Mouse (Mus musculus): Measurements from ENCODE around the gene Plekha7. TPM values are rescaled to one million over a fixed set of nuclear protein-coding genes. Genes with fewer than 3 reads are reported as not detected.

The Plekha7 gene
- polyA plus RNA-seq, 1 experiment = 4.8 TPM

- H3K27ac ChIP-seq (ENCODE audit: control insufficient read depth, insufficient read depth, low read depth, low read length, poor library complexity) = no peak overlapping the region
- no peak for TF ChIP-seq CTCF (IDR thresholded peaks at IDR 0.05; ENCODE audit: control insufficient read depth, insufficient read depth, low read length)
- H3K4me1 ChIP-seq (ENCODE audit: control insufficient read depth, insufficient read depth, low read length) = no peaks in the 10 kb centered on the region
- no peak overlapping the region for H3K4me3 ChIP-seq (replicated peaks; ENCODE audit: control insufficient read depth, low read depth, low read length)
- 86% methylated on average over 12 of the region's 12 CpGs for WGBS
Measured at GRCm38 (mm10) chr7:116220103-116220707, 88.0 kb downstream of the Plekha7 start.

- WGBS = 90% methylated on average over 7 of the region's 7 CpGs
- no peak overlapping the region for H3K4me3 ChIP-seq (replicated peaks; ENCODE audit: control insufficient read depth, low read depth, low read length)
- TF ChIP-seq POLR2A (IDR thresholded peaks at IDR 0.05; ENCODE audit: borderline replicate concordance, control insufficient read depth, low read depth, low read length) (no peak), CTCF (IDR thresholded peaks at IDR 0.05; ENCODE audit: control insufficient read depth, insufficient read depth, low read length) (no peak)
- H3K4me1 ChIP-seq (ENCODE audit: control insufficient read depth, insufficient read depth, low read length) = no peaks in the 10 kb centered on the region
- no peak overlapping the region for H3K27ac ChIP-seq (ENCODE audit: control insufficient read depth, insufficient read depth, low read depth, low read length, poor library complexity)
Measured at GRCm38 (mm10) chr7:116217747-116218146, 90.4 kb downstream of the Plekha7 start.

- WGBS = 72% methylated on average over 9 of the region's 9 CpGs
- no peak for TF ChIP-seq POLR2A (IDR thresholded peaks at IDR 0.05; ENCODE audit: borderline replicate concordance, control insufficient read depth, low read depth, low read length)
- TF ChIP-seq CTCF (IDR thresholded peaks at IDR 0.05; ENCODE audit: control insufficient read depth, insufficient read depth, low read length) = no peak
- Histone ChIP-seq H3K4me1 (ENCODE audit: control insufficient read depth, insufficient read depth, low read length) (no peaks in the 10 kb centered on the region), H3K4me3 (replicated peaks; ENCODE audit: control insufficient read depth, low read depth, low read length) (no peak overlapping the region), H3K27ac (ENCODE audit: control insufficient read depth, insufficient read depth, low read depth, low read length, poor library complexity) (no peak overlapping the region)
Measured at GRCm38 (mm10) chr7:116211904-116212303, 96.3 kb downstream of the Plekha7 start.

GRCm38 (mm10) chr7:116209926-116210631, 98.1 kb downstream of the Plekha7 start:
- TF ChIP-seq POLR2A (IDR thresholded peaks at IDR 0.05; ENCODE audit: borderline replicate concordance, control insufficient read depth, low read depth, low read length) (no peak), CTCF (IDR thresholded peaks at IDR 0.05; ENCODE audit: control insufficient read depth, insufficient read depth, low read length) (no peak)
- WGBS = 52% methylated on average over 10 of the region's 10 CpGs
- Histone ChIP-seq H3K27ac (ENCODE audit: control insufficient read depth, insufficient read depth, low read depth, low read length, poor library complexity) (no peak overlapping the region), H3K4me3 (replicated peaks; ENCODE audit: control insufficient read depth, low read depth, low read length) (no peak overlapping the region), H3K4me1 (ENCODE audit: control insufficient read depth, insufficient read depth, low read length) (no peaks in the 10 kb centered on the region)

GRCm38 (mm10) chr7:116208880-116209279, 99.3 kb downstream of the Plekha7 start:
- no peak overlapping the region for H3K4me3 ChIP-seq (replicated peaks; ENCODE audit: control insufficient read depth, low read depth, low read length)
- TF ChIP-seq POLR2A (IDR thresholded peaks at IDR 0.05; ENCODE audit: borderline replicate concordance, control insufficient read depth, low read depth, low read length) (no peak), CTCF (IDR thresholded peaks at IDR 0.05; ENCODE audit: control insufficient read depth, insufficient read depth, low read length) (no peak)
- no peaks in the 10 kb centered on the region for H3K4me1 ChIP-seq (ENCODE audit: control insufficient read depth, insufficient read depth, low read length)
- WGBS = 61% methylated on average over 8 of the region's 8 CpGs
- no peak overlapping the region for H3K27ac ChIP-seq (ENCODE audit: control insufficient read depth, insufficient read depth, low read depth, low read length, poor library complexity)

- WGBS = 36% methylated on average over 7 of the region's 7 CpGs
- Histone ChIP-seq H3K4me3 (replicated peaks; ENCODE audit: control insufficient read depth, low read depth, low read length) (no peak overlapping the region), H3K27ac (ENCODE audit: control insufficient read depth, insufficient read depth, low read depth, low read length, poor library complexity) (no peak overlapping the region), H3K4me1 (ENCODE audit: control insufficient read depth, insufficient read depth, low read length) (no peaks in the 10 kb centered on the region)
- TF ChIP-seq CTCF (IDR thresholded peaks at IDR 0.05; ENCODE audit: control insufficient read depth, insufficient read depth, low read length) (no peak), POLR2A (IDR thresholded peaks at IDR 0.05; ENCODE audit: borderline replicate concordance, control insufficient read depth, low read depth, low read length) (no peak)
Measured at GRCm38 (mm10) chr7:116206806-116207571, 101.2 kb downstream of the Plekha7 start.

- no peak for TF ChIP-seq CTCF (IDR thresholded peaks at IDR 0.05; ENCODE audit: control insufficient read depth, insufficient read depth, low read length)
- no peak for TF ChIP-seq POLR2A (IDR thresholded peaks at IDR 0.05; ENCODE audit: borderline replicate concordance, control insufficient read depth, low read depth, low read length)
- H3K27ac ChIP-seq (ENCODE audit: control insufficient read depth, insufficient read depth, low read depth, low read length, poor library complexity) = no peak overlapping the region
Measured at GRCm38 (mm10) chr7:116205451-116205850, 102.7 kb downstream of the Plekha7 start.

GRCm38 (mm10) chr7:116202033-116202681, 106.0 kb downstream of the Plekha7 start:
- Histone ChIP-seq H3K4me3 (replicated peaks; ENCODE audit: control insufficient read depth, low read depth, low read length) (no peak overlapping the region), H3K4me1 (ENCODE audit: control insufficient read depth, insufficient read depth, low read length) (no peaks in the 10 kb centered on the region), H3K27ac (ENCODE audit: control insufficient read depth, insufficient read depth, low read depth, low read length, poor library complexity) (no peak overlapping the region)
- TF ChIP-seq POLR2A (IDR thresholded peaks at IDR 0.05; ENCODE audit: borderline replicate concordance, control insufficient read depth, low read depth, low read length) = no peak
- TF ChIP-seq CTCF (IDR thresholded peaks at IDR 0.05; ENCODE audit: control insufficient read depth, insufficient read depth, low read length) = no peak
- 71% methylated on average over 10 of the region's 10 CpGs for WGBS

More at GRCm38 (mm10) chr7:116205451-116205850, 102.7 kb downstream of the Plekha7 start:
- WGBS = 73% methylated on average over 2 of the region's 2 CpGs
- Histone ChIP-seq H3K4me3 (replicated peaks; ENCODE audit: control insufficient read depth, low read depth, low read length) (no peak overlapping the region), H3K4me1 (ENCODE audit: control insufficient read depth, insufficient read depth, low read length) (no peaks in the 10 kb centered on the region)

Data from bone marrow, adult 2 months (tissue).